Mouse (Mus musculus): ENCODE data around the gene Ceacam16.

Gene Ceacam16

DNA sequence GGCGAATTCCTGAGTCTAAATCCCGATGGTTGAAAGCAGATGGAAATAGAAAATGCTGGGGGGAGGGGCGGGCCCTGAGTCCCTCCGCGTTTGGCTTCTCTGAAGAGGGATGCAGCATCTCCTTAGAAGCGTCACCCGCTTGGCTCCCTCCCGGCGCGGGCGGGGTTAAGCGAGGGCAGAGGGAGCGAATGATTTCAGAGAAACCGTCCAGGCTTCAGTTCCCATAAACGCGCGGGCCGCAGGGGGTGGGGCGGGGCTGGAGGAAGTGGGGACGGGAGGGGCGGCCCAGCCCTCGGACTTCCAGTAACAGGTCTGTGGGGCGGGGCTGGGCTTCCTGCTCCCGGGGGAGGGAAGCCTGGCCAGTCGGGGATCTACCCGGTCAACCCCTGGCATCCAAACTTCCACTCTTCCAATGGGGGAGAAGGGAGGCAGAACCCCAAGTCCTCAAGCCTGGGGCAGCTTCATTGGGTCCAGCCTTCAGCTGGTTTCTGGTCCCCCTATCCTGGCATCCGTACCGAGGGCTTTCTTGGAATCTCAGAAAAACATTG lies 44.8 kb downstream of the Ceacam16 start:
- DNase-seq (ENCODE audit: low spot score), result peak; percentile 77

GRCm38 (mm10) chr7:19815296-19816223 lies 45.5 kb downstream of the Ceacam16 start:
- DNase-seq (ENCODE audit: low spot score), result no peak

GRCm38 (mm10) chr7:19813579-19814122 lies 47.4 kb downstream of the Ceacam16 start:
- DNase-seq (ENCODE audit: low spot score), result no peak

DNA sequence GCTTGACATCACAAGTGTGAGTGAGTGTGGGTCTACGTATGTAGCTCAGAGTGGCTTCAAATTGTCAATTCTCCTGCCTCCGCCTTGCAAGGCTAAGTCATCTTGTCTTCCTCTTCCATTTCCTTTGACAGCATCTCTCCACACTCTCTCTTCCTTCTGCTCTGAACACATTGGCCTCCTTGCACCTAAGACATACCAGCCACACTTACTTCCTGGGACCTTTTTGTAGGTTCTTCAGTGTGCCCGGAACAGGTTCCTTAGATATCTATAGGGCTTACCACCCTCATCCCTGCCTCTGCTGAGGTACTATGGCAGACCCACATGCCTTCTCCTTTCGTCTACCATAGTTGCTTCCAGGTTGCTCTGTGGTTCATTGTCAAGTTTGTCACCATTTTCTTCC lies 47.9 kb downstream of the Ceacam16 start:
- no peak for DNase-seq (ENCODE audit: low spot score)

DNA sequence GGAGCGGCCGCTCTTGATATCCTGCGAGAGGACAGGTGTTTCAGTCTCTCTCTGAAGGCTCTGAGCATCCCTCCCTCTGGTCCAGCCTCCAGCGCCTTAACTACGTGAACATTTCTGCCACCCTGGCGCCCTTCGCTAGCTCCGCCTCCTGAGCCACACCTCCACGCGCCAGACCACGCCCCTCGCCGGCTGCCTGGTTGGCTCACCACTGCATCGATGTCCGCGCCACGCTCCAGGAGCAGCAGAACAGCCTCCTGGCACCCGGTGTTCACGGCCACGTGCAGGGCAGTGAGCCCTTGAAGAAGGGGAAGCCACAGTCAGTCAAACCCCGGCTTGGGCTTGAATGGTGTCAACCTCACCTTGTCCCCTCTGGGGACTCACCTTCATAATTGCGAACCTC lies 50.0 kb downstream of the Ceacam16 start:
- no peak for DNase-seq (ENCODE audit: low spot score)

GRCm38 (mm10) chr7:19809369-19809768 lies 51.7 kb downstream of the Ceacam16 start:
- DNase-seq (ENCODE audit: low spot score), result no peak

DNA sequence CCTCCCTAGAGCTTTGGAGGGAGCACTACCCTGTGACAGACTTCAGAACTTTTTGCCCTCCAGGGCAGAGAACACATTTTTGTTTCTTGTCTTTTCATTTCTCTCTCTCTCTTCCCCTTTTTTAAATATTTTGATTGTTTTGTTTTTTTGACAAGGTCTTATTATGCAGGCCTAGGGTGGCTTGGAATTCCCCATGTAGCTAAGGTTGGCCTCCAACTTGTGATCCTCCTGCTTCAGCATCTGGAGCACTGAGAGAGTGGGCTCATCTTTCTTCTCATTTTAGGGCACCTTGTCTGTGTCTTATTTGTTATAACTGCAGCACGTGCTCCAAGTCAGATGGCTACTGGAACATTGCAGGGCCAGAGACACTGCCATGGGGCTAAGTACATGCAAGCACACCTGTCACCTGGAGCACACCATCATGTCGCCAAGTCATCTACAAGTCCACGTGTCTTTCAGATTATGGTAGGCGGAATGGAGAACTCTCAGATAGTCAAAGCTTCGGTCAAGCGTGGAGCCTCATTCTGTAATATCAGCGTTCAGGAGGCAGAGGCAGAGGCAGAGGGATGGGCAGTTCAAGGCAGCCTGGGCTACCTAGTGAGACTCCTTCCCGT lies 54.6 kb downstream of the Ceacam16 start:
- no peak for DNase-seq (ENCODE audit: low spot score)

DNA sequence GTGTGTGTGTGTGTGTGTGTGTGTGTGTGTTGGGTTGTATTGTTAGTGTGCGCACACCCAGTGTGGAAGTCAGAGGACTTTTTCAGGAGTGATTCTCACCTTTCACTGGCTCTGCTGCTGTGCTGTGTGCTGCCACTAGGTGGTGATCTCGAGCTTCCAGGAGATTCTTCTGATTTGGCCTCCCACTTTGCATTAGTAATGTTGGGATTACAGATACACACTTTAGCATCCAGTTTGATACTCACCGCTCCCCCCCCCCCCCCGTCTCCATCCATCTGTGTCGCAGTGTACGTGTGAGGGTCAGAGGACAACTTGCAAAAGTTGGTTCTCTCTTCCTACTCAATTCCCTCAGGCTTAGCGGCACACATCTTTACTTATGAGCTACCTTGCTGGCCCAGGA lies 58.1 kb downstream of the Ceacam16 start:
- no peak for DNase-seq (ENCODE audit: low spot score)

Measured in testis, postnatal 14 days (tissue).